Mouse (Mus musculus) embryo, embryonic 11 days (tissue): ENCODE results near the gene Kras.

ENCODE experiments used
- DNase-seq: peaks from one replicate; pipeline ENCODE4 v3.0.0-alpha.2; 2015

Kras gene

GRCm38 (mm10) chr6:145249291-145250184 lies 501 bp downstream of the Kras start:
- peak; percentile 69 for DNase-seq

- DNase-seq: no peak
Observed at GRCm38 (mm10) chr6:145247886-145248285, 2.2 kb downstream of the Kras start.

GRCm38 (mm10) chr6:145246841-145247240 lies 3.2 kb downstream of the Kras start:
- no peak for DNase-seq

GRCm38 (mm10) chr6:145242521-145242920 lies 7.5 kb downstream of the Kras start:
- DNase-seq: peak; percentile 67

GRCm38 (mm10) chr6:145240285-145240684 lies 9.8 kb downstream of the Kras start:
- no peak for DNase-seq

- no peak for DNase-seq
Observed at GRCm38 (mm10) chr6:145237148-145237547, 12.9 kb downstream of the Kras start.

- DNase-seq: no peak
Observed at GRCm38 (mm10) chr6:145235367-145235766, 14.7 kb downstream of the Kras start.

GRCm38 (mm10) chr6:145234391-145234790 lies 15.6 kb downstream of the Kras start:
- no peak for DNase-seq

GRCm38 (mm10) chr6:145226296-145226695 lies 23.7 kb downstream of the Kras start:
- DNase-seq: no peak

- DNase-seq: no peak
Observed at GRCm38 (mm10) chr6:145224246-145224645, 25.8 kb downstream of the Kras start.

- no peak for DNase-seq
Observed at GRCm38 (mm10) chr6:145215826-145216225, 34.2 kb downstream of the Kras start.

- DNase-seq: no peak
Observed at GRCm38 (mm10) chr6:145213916-145214315, 36.1 kb downstream of the Kras start.

- DNase-seq: no peak
Observed at GRCm38 (mm10) chr6:145211376-145212305, 38.4 kb downstream of the Kras start.

GRCm38 (mm10) chr6:145210816-145211338 lies 39.2 kb downstream of the Kras start, which contains the start of the genes Casc1 and Etfrf1:
Casc1 (minus strand) TSS chr6:145211005.
Etfrf1 (plus strand) TSS chr6:145211134.
- DNase-seq: peak; percentile 99

- DNase-seq: no peak
Observed at GRCm38 (mm10) chr6:145210056-145210680, 39.9 kb downstream of the Kras start.

- no peak for DNase-seq
Observed at GRCm38 (mm10) chr6:145205142-145205541, 44.9 kb downstream of the Kras start.

- DNase-seq: no peak
Observed at GRCm38 (mm10) chr6:145204440-145204839, 45.6 kb downstream of the Kras start.

- DNase-seq: no peak
Observed at GRCm38 (mm10) chr6:145202432-145203125, 47.5 kb downstream of the Kras start.

- no peak for DNase-seq
Observed at GRCm38 (mm10) chr6:145197949-145198686, 51.9 kb downstream of the Kras start.

GRCm38 (mm10) chr6:145193446-145193845 lies 56.6 kb downstream of the Kras start:
- DNase-seq: no peak

GRCm38 (mm10) chr6:145193038-145193437 lies 57.0 kb downstream of the Kras start:
- DNase-seq: no peak
